Mouse (Mus musculus): ENCODE results near the gene Cltc.
"Not testable (repeated sequence)": the region's sequence is repeated elsewhere in the genome, so short reads cannot be mapped to it uniquely, and the experiment has no call there.

The Cltc gene

DNA sequence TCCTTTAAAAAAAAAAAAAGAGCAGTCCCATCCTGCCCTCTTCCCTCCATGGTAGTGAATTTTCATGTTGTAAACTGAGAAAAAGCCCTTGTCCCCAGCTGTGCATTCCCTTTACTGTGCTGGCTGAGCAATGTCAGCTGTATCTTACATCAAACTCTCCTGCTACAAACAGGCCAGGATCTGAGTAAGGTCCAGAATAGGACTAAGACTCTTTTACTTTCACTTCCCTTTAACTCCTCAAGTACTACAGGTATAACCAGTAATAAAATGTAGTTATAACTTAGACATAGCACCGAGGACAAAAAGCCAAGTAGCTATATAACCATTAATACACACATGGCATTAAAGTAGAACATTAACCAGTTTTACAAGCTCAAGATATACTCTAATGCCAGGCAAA is 18.4 kb downstream of the Cltc start:
- DNase-seq (ENCODE audit: low spot score in 2 of 2): no peak

- not testable (repeated sequence) for DNase-seq (ENCODE audit: low spot score in 2 of 2)
Measured at GRCm38 (mm10) chr11:86738308-86738707, 19.1 kb downstream of the Cltc start.

DNA sequence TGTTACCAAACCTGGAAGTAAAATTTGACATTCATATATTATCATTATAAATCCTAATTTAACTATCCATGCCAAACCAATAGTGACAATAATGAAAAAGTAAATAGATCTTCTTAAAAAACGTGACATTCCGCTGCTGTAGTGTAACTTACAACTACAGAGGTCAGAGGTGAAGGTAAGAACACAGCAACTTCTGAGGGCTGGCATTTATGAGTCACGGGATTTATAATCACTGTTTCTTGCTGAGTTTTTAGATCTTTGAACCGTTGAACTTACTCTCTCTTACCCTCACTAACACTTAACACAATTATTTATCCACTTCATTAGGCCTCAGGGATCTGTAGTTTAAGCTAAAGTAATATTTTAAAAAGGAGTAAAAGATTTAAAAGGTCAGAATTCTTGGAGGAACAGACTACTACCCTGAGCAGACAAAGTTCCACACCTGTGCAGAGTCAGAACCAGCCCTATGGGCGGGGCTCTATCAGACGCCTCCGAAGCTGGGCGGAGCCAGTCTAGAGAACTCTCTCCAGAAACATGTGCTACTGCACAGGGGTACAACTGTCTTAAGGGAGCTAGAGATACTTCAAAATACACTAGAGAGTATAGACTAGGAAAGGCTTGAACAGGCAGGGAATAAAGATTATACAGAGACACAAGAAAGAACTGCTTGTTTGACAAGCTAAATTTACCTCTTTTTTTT is 19.9 kb downstream of the Cltc start:
- DNase-seq (ENCODE audit: low spot score in 2 of 2): no peak

GRCm38 (mm10) chr11:86734993-86735392 is 22.4 kb downstream of the Cltc start:
- DNase-seq (ENCODE audit: low spot score in 2 of 2): no peak

GRCm38 (mm10) chr11:86734241-86734939 is 23.0 kb downstream of the Cltc start:
- DNase-seq (ENCODE audit: low spot score in 2 of 2): no peak

DNA sequence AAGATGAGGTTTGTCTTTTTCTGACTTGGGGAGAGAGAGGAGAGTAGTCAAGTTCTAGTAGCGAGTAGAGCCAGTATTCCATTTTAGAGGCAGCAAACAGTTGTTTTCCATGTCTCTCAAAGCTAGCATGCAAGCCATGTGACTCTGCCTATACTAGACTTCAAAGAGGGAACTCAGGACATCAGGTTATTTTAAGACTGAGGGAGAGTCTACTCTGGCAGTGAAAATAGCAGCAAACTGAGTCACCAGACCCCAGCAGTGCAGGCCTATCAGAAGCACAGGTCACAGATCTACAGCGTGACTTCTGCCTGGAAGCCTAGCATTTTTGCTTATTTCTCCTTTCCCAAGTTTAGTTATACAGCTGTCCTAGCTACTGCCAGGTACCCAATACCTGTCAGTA is 25.9 kb downstream of the Cltc start:
- DNase-seq (ENCODE audit: low spot score in 2 of 2): peak in 1 of 2 experiments; percentile 27

- no peak for DNase-seq (ENCODE audit: low spot score in 2 of 2)
Measured at GRCm38 (mm10) chr11:86725607-86726006, 31.8 kb downstream of the Cltc start.

- DNase-seq (ENCODE audit: low spot score in 2 of 2): no peak
Measured at GRCm38 (mm10) chr11:86724982-86725381, 32.4 kb downstream of the Cltc start.

- DNase-seq (ENCODE audit: low spot score in 2 of 2): no peak
Measured at GRCm38 (mm10) chr11:86724004-86724403, 33.4 kb downstream of the Cltc start.

GRCm38 (mm10) chr11:86719390-86719789 is 38.0 kb downstream of the Cltc start:
- DNase-seq (ENCODE audit: low spot score in 2 of 2): no peak

GRCm38 (mm10) chr11:86718369-86718768 is 39.0 kb downstream of the Cltc start:
- no peak for DNase-seq (ENCODE audit: low spot score in 2 of 2)

GRCm38 (mm10) chr11:86717306-86718065 is 39.9 kb downstream of the Cltc start:
- DNase-seq (ENCODE audit: low spot score in 2 of 2): no peak

DNA sequence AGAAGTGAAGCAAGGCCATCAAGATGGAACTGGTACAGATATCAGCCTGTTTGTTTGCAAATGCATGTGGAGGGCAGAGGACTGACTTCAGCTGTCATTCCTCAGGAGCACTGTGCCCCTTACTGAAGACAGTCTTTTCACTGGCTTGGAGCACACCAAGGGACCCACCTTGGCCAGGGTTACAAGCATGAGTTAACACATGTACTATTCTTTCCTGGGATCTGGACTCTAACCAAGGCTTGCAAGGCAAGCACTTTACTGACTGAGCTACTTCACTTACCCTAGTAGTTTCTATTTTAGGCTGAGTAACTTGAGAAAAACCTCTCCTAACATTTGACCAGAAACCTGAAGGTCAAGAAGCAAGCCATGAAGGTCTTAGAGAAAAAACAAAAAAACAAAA is 42.8 kb downstream of the Cltc start:
- no peak for DNase-seq (ENCODE audit: low spot score in 2 of 2)

GRCm38 (mm10) chr11:86701151-86701550 is 56.2 kb downstream of the Cltc start:
- no peak for DNase-seq (ENCODE audit: low spot score in 2 of 2)

- no peak for DNase-seq (ENCODE audit: low spot score in 2 of 2)
Measured at GRCm38 (mm10) chr11:86695461-86695860, 61.9 kb downstream of the Cltc start.

DNA sequence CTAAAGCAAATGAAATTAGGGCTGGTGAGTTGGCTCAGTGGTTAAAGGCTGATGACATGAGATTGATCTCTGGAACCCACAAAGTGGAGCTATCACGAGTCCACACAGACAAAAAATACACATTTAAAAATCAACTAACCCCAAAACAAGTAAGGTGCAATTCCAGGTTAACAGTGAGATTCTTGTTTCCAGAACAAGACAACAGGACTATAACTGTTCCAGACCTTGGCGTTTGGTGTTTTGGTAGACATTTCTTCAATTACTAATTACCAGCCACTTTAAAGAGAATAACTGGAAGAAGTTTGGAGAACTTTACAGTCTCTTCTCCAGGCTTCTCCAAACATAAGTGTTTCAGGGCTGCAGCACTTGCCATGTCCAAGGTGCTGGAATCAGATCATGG is 64.8 kb downstream of the Cltc start:
- no peak for DNase-seq (ENCODE audit: low spot score in 2 of 2)

- DNase-seq (ENCODE audit: low spot score in 2 of 2): no peak
Measured at GRCm38 (mm10) chr11:86691956-86692355, 65.4 kb downstream of the Cltc start.

DNA sequence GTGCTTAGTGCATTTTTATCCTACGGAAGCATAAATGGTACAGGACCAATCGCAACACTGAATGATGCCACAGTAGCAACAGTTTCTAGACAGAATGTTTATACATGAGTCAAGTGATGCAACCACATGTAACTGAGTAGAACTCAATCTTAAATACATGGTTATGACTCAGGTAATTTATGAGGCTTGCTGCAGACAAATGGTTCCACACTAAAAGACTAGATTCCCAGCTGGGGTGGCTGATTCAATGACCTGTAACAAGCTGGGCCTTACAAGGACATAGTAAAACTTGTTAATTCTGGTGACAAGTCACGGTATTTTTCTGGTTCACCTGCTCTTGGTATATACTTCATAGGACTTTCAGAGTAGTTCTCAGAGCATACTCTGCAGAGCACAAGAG is 65.9 kb downstream of the Cltc start:
- DNase-seq (ENCODE audit: low spot score in 2 of 2): no peak

GRCm38 (mm10) chr11:86690383-86690782 is 67.0 kb downstream of the Cltc start:
- DNase-seq (ENCODE audit: low spot score in 2 of 2): no peak

GRCm38 (mm10) chr11:86685366-86685765 is 72.0 kb downstream of the Cltc start:
- no peak for DNase-seq (ENCODE audit: low spot score in 2 of 2)

GRCm38 (mm10) chr11:86684126-86685012 is 73.0 kb downstream of the Cltc start:
- DNase-seq (ENCODE audit: low spot score in 2 of 2): no peak

All from left cerebral cortex, adult 9 months (tissue).